In genomic region chr8:84708071-84708541, GRCm38 (mm10) we compare ENCODE assay signal across 8 mouse cellular contexts. TPM values are rescaled to one million over a fixed set of nuclear protein-coding genes. Genes with fewer than 3 reads are reported as not detected.
DNase-seq lines count a peak whose midpoint lies in the region; ATAC-seq and TF ChIP-seq lines count a peak whose summit lies in the region.

No protein-coding gene starts in this region.

- H3K9ac ChIP-seq in forebrain, embryonic 15.5 days (replicated peaks): peak overlapping the region; percentile 48
- no peak overlapping the region; the same call in 1 of the 2 replicates for H3K9ac ChIP-seq in limb, embryonic 11.5 days (ENCODE audit: low read length)
- no peak overlapping the region for H3K9ac ChIP-seq in midbrain, postnatal 0 days (replicated peaks; ENCODE audit: low read length, poor library complexity, severe bottlenecking)

- peaks cover 81% of the 10 kb centered on the region for H3K4me1 ChIP-seq in forebrain, embryonic 15.5 days
- H3K4me1 ChIP-seq in limb, embryonic 11.5 days (ENCODE audit: control insufficient read depth, insufficient read depth, low read length): peaks cover 68% of the 10 kb centered on the region
- no peaks in the 10 kb centered on the region for H3K4me1 ChIP-seq in midbrain, postnatal 0 days (ENCODE audit: insufficient read depth, low read length)

- H3K4me2 ChIP-seq in forebrain, embryonic 15.5 days (replicated peaks): peak overlapping the region; percentile 38
- H3K4me2 ChIP-seq in limb, embryonic 11.5 days (ENCODE audit: low read depth, severe bottlenecking): peak overlapping the region; percentile 38
- H3K4me2 ChIP-seq in midbrain, postnatal 0 days (ENCODE audit: low read depth, low read length, poor library complexity, severe bottlenecking): no peak overlapping the region

- no peaks in the 10 kb centered on the region for H3K9me3 ChIP-seq in forebrain, embryonic 15.5 days
- no peaks in the 10 kb centered on the region for H3K9me3 ChIP-seq in limb, embryonic 11.5 days (ENCODE audit: control insufficient read depth, low read length)
- H3K9me3 ChIP-seq in midbrain, postnatal 0 days (ENCODE audit: low read length): no peaks in the 10 kb centered on the region

- no peak for DNase-seq in layer of hippocampus, adult 2 months (ENCODE audit: low spot score in 2 of 2)
- DNase-seq in layer of hippocampus, postnatal 25 days (ENCODE audit: extremely low spot score in 1 of 2, low spot score in 1 of 2): no peak
- DNase-seq in limb, embryonic 11.5 days (ENCODE audit: low spot score): no peak
- no peak for DNase-seq in midbrain, postnatal 0 days (ENCODE audit: low spot score)
- DNase-seq in left cerebral cortex, adult 9 months (ENCODE audit: low spot score in 2 of 2): no peak
- no peak for DNase-seq in left cerebral cortex, adult 8-10 months (ENCODE audit: low spot score in 2 of 2)
- DNase-seq in T-cell, adult 2 months (ENCODE audit: low spot score): no peak

- peaks cover 11% of the 10 kb centered on the region for H3K27me3 ChIP-seq in forebrain, embryonic 15.5 days
- H3K27me3 ChIP-seq in limb, embryonic 11.5 days (ENCODE audit: control insufficient read depth, insufficient read depth, low read length): peaks cover 50% of the 10 kb centered on the region
- peaks cover 37% of the 10 kb centered on the region for H3K27me3 ChIP-seq in midbrain, postnatal 0 days (ENCODE audit: insufficient read depth, low read length)

- ATAC-seq in forebrain, embryonic 15.5 days (replicated peaks): no peak
- no peak for ATAC-seq in limb, embryonic 11.5 days (ENCODE audit: insufficient number of reproducible peaks, low FRiP score, low TSS enrichment, low read depth)
- no peak for ATAC-seq in midbrain, postnatal 0 days (ENCODE audit: low FRiP score)

- TF ChIP-seq CTCF in layer of hippocampus, adult 2 months (conservative IDR thresholded peaks at IDR 0.05): no peak
- no peak for TF ChIP-seq CTCF in midbrain, postnatal 0 days (IDR thresholded peaks at IDR 0.05)

- H3K27ac ChIP-seq in layer of hippocampus, adult 2 months: peak overlapping the region; percentile 85
- H3K27ac ChIP-seq in forebrain, embryonic 15.5 days (replicated peaks): peak overlapping the region; percentile 94
- H3K27ac ChIP-seq in limb, embryonic 11.5 days (replicated peaks; ENCODE audit: low read depth, low read length): no peak overlapping the region; the same call in 1 of the 2 replicates
- peak overlapping the region; percentile 59 for H3K27ac ChIP-seq in midbrain, postnatal 0 days (ENCODE audit: low read depth, low read length)

- H3K4me3 ChIP-seq in layer of hippocampus, adult 2 months: no peak overlapping the region; the same call in 1 of the 2 replicates
- H3K4me3 ChIP-seq in forebrain, embryonic 15.5 days: peak overlapping the region; percentile 29
- peak overlapping the region; percentile 16; the same call in 1 of the 2 replicates for H3K4me3 ChIP-seq in limb, embryonic 11.5 days (ENCODE audit: low read depth, low read length)
- no peak overlapping the region for H3K4me3 ChIP-seq in midbrain, postnatal 0 days (ENCODE audit: low read depth, low read length)

- 7% methylated on average over 15 of the region's 15 CpGs for WGBS in forebrain, embryonic 15.5 days
- 2% methylated on average over 15 of the region's 15 CpGs for WGBS in limb, embryonic 11.5 days
- WGBS in midbrain, postnatal 0 days: 12% methylated on average over 15 of the region's 15 CpGs

- no peaks in the 10 kb centered on the region for H3K36me3 ChIP-seq in forebrain, embryonic 15.5 days
- no peaks in the 10 kb centered on the region for H3K36me3 ChIP-seq in limb, embryonic 11.5 days (ENCODE audit: control insufficient read depth, insufficient read depth, low read length)
- no peaks in the 10 kb centered on the region for H3K36me3 ChIP-seq in midbrain, postnatal 0 days (ENCODE audit: insufficient read depth, low read length)

RNA-seq across cellular contexts. Expression of gene Lyl1, which starts 6.8 kb away (rescaled TPM):
- total RNA-seq in layer of hippocampus, adult 2 months (2021): 1 to 10 TPM; 2.3 to 2.6 TPM
- 1 to 10 TPM; 2.1 to 2.8 TPM for total RNA-seq in layer of hippocampus, postnatal 25 days (2021)
- 2.1 and 2.5 TPM in 2 replicates for polyA plus RNA-seq in forebrain, embryonic 15.5 days (2015; fragmentation: Nextera tagmentation; extraction: Ambion mirVana)
- 3.9 and 4.8 TPM in 2 replicates for polyA plus RNA-seq in limb, embryonic 11.5 days (2014; fragmentation: Nextera tagmentation; extraction: Ambion mirVana)
- total RNA-seq in midbrain, postnatal 0 days (2014; rRNA removed): 4.6 and 4.8 TPM in 2 replicates
- polyA plus RNA-seq in midbrain, postnatal 0 days (2015; fragmentation: Nextera tagmentation; extraction: Ambion mirVana): 2.0 and 2.8 TPM in 2 replicates
- total RNA-seq in left cerebral cortex, adult 8-10 months (2022): 1 to 10 TPM; 2.2 to 4.5 (median 3.4) TPM

RNA-seq across cellular contexts. Expression of gene G430095P16Rik, which starts 14.7 kb away (rescaled TPM):
- total RNA-seq in layer of hippocampus, adult 2 months (2021): under 1 TPM in 1 of 2 experiments, not detected in 1; 0.54 TPM
- total RNA-seq in layer of hippocampus, postnatal 25 days (2021): not detected
- polyA plus RNA-seq in forebrain, embryonic 15.5 days (2015; fragmentation: Nextera tagmentation; extraction: Ambion mirVana): 2.7 TPM in 2 replicates
- 7.7 and 8.6 TPM in 2 replicates for polyA plus RNA-seq in limb, embryonic 11.5 days (2014; fragmentation: Nextera tagmentation; extraction: Ambion mirVana)
- not detected in 2 replicates for total RNA-seq in midbrain, postnatal 0 days (2014; rRNA removed)
- 0.39 and 0.71 TPM in 2 replicates for polyA plus RNA-seq in midbrain, postnatal 0 days (2015; fragmentation: Nextera tagmentation; extraction: Ambion mirVana)
- total RNA-seq in left cerebral cortex, adult 8-10 months (2022): under 1 TPM in 1 of 4 experiments, not detected in 3; 0.55 TPM

RNA-seq across cellular contexts. Expression of gene Nacc1, which starts 20.4 kb away (rescaled TPM):
- total RNA-seq in layer of hippocampus, adult 2 months (2021): 10 to 100 TPM; 91.8 to 93.9 TPM
- total RNA-seq in layer of hippocampus, postnatal 25 days (2021): 10 to 100 TPM; 88.9 to 91.0 TPM
- 15.5 and 16.4 TPM in 2 replicates for polyA plus RNA-seq in forebrain, embryonic 15.5 days (2015; fragmentation: Nextera tagmentation; extraction: Ambion mirVana)
- 26.4 and 26.7 TPM in 2 replicates for polyA plus RNA-seq in limb, embryonic 11.5 days (2014; fragmentation: Nextera tagmentation; extraction: Ambion mirVana)
- 87.2 and 102 TPM in 2 replicates for total RNA-seq in midbrain, postnatal 0 days (2014; rRNA removed)
- polyA plus RNA-seq in midbrain, postnatal 0 days (2015; fragmentation: Nextera tagmentation; extraction: Ambion mirVana): 13.7 and 13.8 TPM in 2 replicates
- 10 to 100 TPM; 88.5 to 97.6 (median 93.9) TPM for total RNA-seq in left cerebral cortex, adult 8-10 months (2022)

RNA-seq across cellular contexts. Expression of gene Trmt1, which starts 22.0 kb away (rescaled TPM):
- 100 to 1,000 TPM; 109 to 113 TPM for total RNA-seq in layer of hippocampus, adult 2 months (2021)
- 100 to 1,000 TPM in 1 of 2 experiments, 10 to 100 TPM in 1; 83.4 to 101 TPM for total RNA-seq in layer of hippocampus, postnatal 25 days (2021)
- polyA plus RNA-seq in forebrain, embryonic 15.5 days (2015; fragmentation: Nextera tagmentation; extraction: Ambion mirVana): 62.4 and 64.0 TPM in 2 replicates
- 65.7 and 65.9 TPM in 2 replicates for polyA plus RNA-seq in limb, embryonic 11.5 days (2014; fragmentation: Nextera tagmentation; extraction: Ambion mirVana)
- 88.5 and 99.5 TPM in 2 replicates for total RNA-seq in midbrain, postnatal 0 days (2014; rRNA removed)
- polyA plus RNA-seq in midbrain, postnatal 0 days (2015; fragmentation: Nextera tagmentation; extraction: Ambion mirVana): 74.2 and 75.0 TPM in 2 replicates
- 100 to 1,000 TPM; 101 to 105 (median 103) TPM for total RNA-seq in left cerebral cortex, adult 8-10 months (2022)

RNA-seq across cellular contexts. Expression of gene Ier2, which starts 45.5 kb away (rescaled TPM):
- 1 to 10 TPM; 5.1 to 7.2 TPM for total RNA-seq in layer of hippocampus, adult 2 months (2021)
- total RNA-seq in layer of hippocampus, postnatal 25 days (2021): 1 to 10 TPM; 8.8 to 9.6 TPM
- polyA plus RNA-seq in forebrain, embryonic 15.5 days (2015; fragmentation: Nextera tagmentation; extraction: Ambion mirVana): 26.0 and 33.4 TPM in 2 replicates
- 149 and 156 TPM in 2 replicates for polyA plus RNA-seq in limb, embryonic 11.5 days (2014; fragmentation: Nextera tagmentation; extraction: Ambion mirVana)
- 3.9 and 4.3 TPM in 2 replicates for total RNA-seq in midbrain, postnatal 0 days (2014; rRNA removed)
- 12.8 and 14.7 TPM in 2 replicates for polyA plus RNA-seq in midbrain, postnatal 0 days (2015; fragmentation: Nextera tagmentation; extraction: Ambion mirVana)
- 10 to 100 TPM in 2 of 4 experiments, 1 to 10 TPM in 2; 5.9 to 15.8 (median 8.9) TPM for total RNA-seq in left cerebral cortex, adult 8-10 months (2022)

Comparison
In these comparisons a context has a peak if more than half of its experiments do, and no peak if none do; other contexts are left out.
1. H3K4me3 ChIP-seq: peak in forebrain, embryonic 15.5 days (single experiment) and limb, embryonic 11.5 days (single experiment); none in layer of hippocampus, adult 2 months (single experiment) and midbrain, postnatal 0 days (single experiment).